Mouse (Mus musculus): Measurements from ENCODE around the gene Adgrb2.

Adgrb2 gene

GRCm38 (mm10) chr4:129989925-129990324 is 5.3 kb downstream of the Adgrb2 start:
- peak; percentile 78 for DNase-seq

GRCm38 (mm10) chr4:129992720-129993119 is 8.1 kb downstream of the Adgrb2 start:
- no peak for DNase-seq

GRCm38 (mm10) chr4:129993213-129993612 is 8.5 kb downstream of the Adgrb2 start:
- no peak for DNase-seq

- no peak for DNase-seq
These were observed 9.4 kb downstream of the Adgrb2 start for GRCm38 (mm10) chr4:129993944-129994695.

- DNase-seq, result no peak
These were observed 10.1 kb downstream of the Adgrb2 start for GRCm38 (mm10) chr4:129994728-129995127.

- DNase-seq, result no peak
These were observed 10.6 kb downstream of the Adgrb2 start for GRCm38 (mm10) chr4:129995255-129995654.

GRCm38 (mm10) chr4:129996015-129996414 is 11.3 kb downstream of the Adgrb2 start:
- DNase-seq, result no peak

- no peak for DNase-seq
These were observed 13.5 kb downstream of the Adgrb2 start for GRCm38 (mm10) chr4:129998124-129998523.

- DNase-seq, result peak; percentile 45
These were observed 17.0 kb downstream of the Adgrb2 start for GRCm38 (mm10) chr4:130001710-130002109.

GRCm38 (mm10) chr4:130002157-130002556 is 17.5 kb downstream of the Adgrb2 start:
- peak; percentile 37 for DNase-seq

- peak; percentile 52 for DNase-seq
These were observed 20.9 kb downstream of the Adgrb2 start for GRCm38 (mm10) chr4:130005593-130005992.

GRCm38 (mm10) chr4:130006533-130006932 is 21.9 kb downstream of the Adgrb2 start:
- DNase-seq, result peak; percentile 57

- no peak for DNase-seq
These were observed 24.4 kb downstream of the Adgrb2 start for GRCm38 (mm10) chr4:130009043-130009442.

GRCm38 (mm10) chr4:130010723-130011122 is 26.1 kb downstream of the Adgrb2 start:
- DNase-seq, result no peak

GRCm38 (mm10) chr4:130012234-130012633 is 27.6 kb downstream of the Adgrb2 start:
- no peak for DNase-seq

GRCm38 (mm10) chr4:130013111-130013510 is 28.4 kb downstream of the Adgrb2 start:
- DNase-seq, result no peak

GRCm38 (mm10) chr4:130016010-130016409 is 31.3 kb downstream of the Adgrb2 start:
- no peak for DNase-seq

- no peak for DNase-seq
These were observed 32.5 kb downstream of the Adgrb2 start for GRCm38 (mm10) chr4:130017036-130017674.

- DNase-seq, result no peak
These were observed 38.3 kb downstream of the Adgrb2 start for GRCm38 (mm10) chr4:130022952-130023351.

GRCm38 (mm10) chr4:130023511-130024231 is 39.0 kb downstream of the Adgrb2 start:
- DNase-seq, result no peak

GRCm38 (mm10) chr4:130025544-130025943 is 40.9 kb downstream of the Adgrb2 start:
- DNase-seq, result no peak

- DNase-seq, result no peak
These were observed 46.5 kb downstream of the Adgrb2 start for GRCm38 (mm10) chr4:130031146-130031545.

GRCm38 (mm10) chr4:130033496-130033895 is 48.8 kb downstream of the Adgrb2 start:
- DNase-seq, result no peak

- peak; percentile 77 for DNase-seq
These were observed 51.4 kb downstream of the Adgrb2 start for GRCm38 (mm10) chr4:130036112-130036511.

Data from retina, postnatal 1 day (tissue).